Comparison of ENCODE assay signal across 8 mouse cellular contexts in the genomic region with DNA sequence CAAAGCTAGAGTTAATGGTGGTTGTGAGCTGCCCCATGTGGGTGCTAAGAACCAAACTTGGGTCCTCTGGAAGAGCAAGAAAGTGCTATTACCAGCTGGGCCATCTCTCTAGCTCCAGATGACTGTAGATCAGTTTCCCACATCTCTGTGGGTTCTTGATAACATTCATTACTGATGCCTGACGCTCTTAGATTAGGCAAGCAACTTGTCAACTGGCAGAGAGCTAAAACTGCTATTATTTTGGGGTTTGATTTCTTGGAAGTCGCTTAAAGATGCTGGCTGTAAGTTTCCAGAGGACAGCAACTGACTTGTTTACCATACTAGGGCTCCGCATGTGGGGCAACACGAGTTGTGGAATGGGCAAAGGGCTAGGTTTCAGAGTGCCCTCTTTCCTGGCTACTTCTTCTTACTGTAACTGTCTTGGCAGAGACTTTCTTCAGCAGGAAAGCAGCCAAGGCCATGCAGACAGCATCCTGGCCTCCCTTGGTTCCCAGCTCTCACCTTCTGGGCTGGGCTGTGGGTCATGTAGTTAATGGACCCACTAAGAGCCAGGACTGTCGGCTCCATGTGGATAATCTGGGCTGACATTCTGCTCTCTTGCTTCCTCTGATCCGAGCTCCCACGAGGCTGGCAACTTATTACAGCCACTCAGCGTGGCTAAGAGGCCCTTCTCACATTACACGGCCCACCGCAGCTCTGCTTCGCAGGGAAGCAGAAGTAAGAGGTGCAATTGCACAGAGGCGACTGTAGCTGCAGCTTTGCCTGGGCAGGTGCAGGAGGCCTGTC.
DNase-seq lines count a peak whose midpoint lies in the region; ATAC-seq and TF ChIP-seq lines count a peak whose summit lies in the region.

No protein-coding gene starts in this region.

- 24% methylated on average over 12 of the region's 12 CpGs for WGBS in embryonic facial prominence, embryonic 15.5 days
- WGBS in liver, postnatal 0 days (ENCODE audit: insufficient replicate concordance): 26% methylated on average over 12 of the region's 12 CpGs

- H3K9me3 ChIP-seq in embryonic facial prominence, embryonic 15.5 days (replicated peaks): no peaks in the 10 kb centered on the region
- no peaks in the 10 kb centered on the region for H3K9me3 ChIP-seq in liver, postnatal 0 days (ENCODE audit: low read length)

- no peak overlapping the region for H3K9ac ChIP-seq in embryonic facial prominence, embryonic 15.5 days
- no peak overlapping the region for H3K9ac ChIP-seq in liver, postnatal 0 days (replicated peaks)

- H3K27me3 ChIP-seq in embryonic facial prominence, embryonic 15.5 days: no peaks in the 10 kb centered on the region
- H3K27me3 ChIP-seq in liver, postnatal 0 days (ENCODE audit: insufficient read depth, low read length): no peaks in the 10 kb centered on the region

- peak; percentile 46 for DNase-seq in adrenal gland, postnatal 10 days
- DNase-seq in adrenal gland, postnatal 4 days (ENCODE audit: low spot score in 2 of 2): no peak
- peak; percentile 64 for DNase-seq in NIH3T3 (ENCODE audit: low read depth)
- no peak for DNase-seq in liver, postnatal 0 days
- DNase-seq in left cerebral cortex, adult 9 months (ENCODE audit: low spot score in 2 of 2): no peak

- no peak for TF ChIP-seq CTCF in liver, postnatal 0 days (IDR thresholded peaks at IDR 0.05; ENCODE audit: low read depth)

- no peaks in the 10 kb centered on the region for H3K36me3 ChIP-seq in embryonic facial prominence, embryonic 15.5 days
- no peaks in the 10 kb centered on the region for H3K36me3 ChIP-seq in liver, postnatal 0 days (replicated peaks; ENCODE audit: insufficient read depth, low read length)

- peak; percentile 46 for ATAC-seq in embryonic facial prominence, embryonic 15.5 days (ENCODE audit: insufficient number of reproducible peaks, low FRiP score, low TSS enrichment, low read depth)
- ATAC-seq in liver, postnatal 0 days: no peak
- ATAC-seq in inflammation-experienced regulatory T-cells, adult 6 months: no peak
- no peak for ATAC-seq in activated CD4-positive, CD25-positive, alpha-beta regulatory T cell, adult 4 months

- H3K4me3 ChIP-seq in embryonic facial prominence, embryonic 15.5 days (replicated peaks): no peak overlapping the region
- H3K4me3 ChIP-seq in liver, postnatal 0 days (ENCODE audit: low read depth, low read length): no peak overlapping the region

- H3K4me2 ChIP-seq in embryonic facial prominence, embryonic 15.5 days (replicated peaks): no peak overlapping the region
- H3K4me2 ChIP-seq in liver, postnatal 0 days (ENCODE audit: low read depth, low read length): no peak overlapping the region

- peak; percentile 84 for TF ChIP-seq EP300 in liver, postnatal 0 days (IDR thresholded peaks at IDR 0.05; ENCODE audit: low read depth)

- peaks cover 20% of the 10 kb centered on the region for H3K4me1 ChIP-seq in embryonic facial prominence, embryonic 15.5 days
- H3K4me1 ChIP-seq in liver, postnatal 0 days (ENCODE audit: insufficient read depth): peaks cover 2% of the 10 kb centered on the region; the same call in 1 of the 2 replicates

- no peak overlapping the region for H3K27ac ChIP-seq in embryonic facial prominence, embryonic 15.5 days (replicated peaks)
- H3K27ac ChIP-seq in liver, postnatal 0 days (ENCODE audit: low read depth): no peak overlapping the region

Comparison
In these comparisons a context has a peak if more than half of its experiments do, and no peak if none do; other contexts are left out.
1. DNase-seq: peak in adrenal gland, postnatal 10 days (single experiment) and NIH3T3 (single experiment); none in adrenal gland, postnatal 4 days (0 of 2), liver, postnatal 0 days (single experiment) and left cerebral cortex, adult 9 months (0 of 2).